Mouse (Mus musculus) cerebellum, adult 2 months (tissue): ENCODE data around the gene Il9r. TPM values are rescaled to one million over a fixed set of nuclear protein-coding genes. Genes with fewer than 3 reads are reported as not detected.
"Not testable (repeated sequence)": the region's sequence is repeated elsewhere in the genome, so short reads cannot be mapped to it uniquely, and the experiment has no call there.

Experiments
- DNase-seq, 2 experiments: peaks; one replicate each; pipeline ENCODE4 v3.0.0; 2021
- H3K27ac ChIP-seq: fragments of 200-500 bp; 2 replicates; pipeline ENCODE4 v1.5.1; 2012; ENCODE audit warnings: low read length, control low read depth, inconsistent platforms; ENCODE audit not compliant: insufficient read depth
- H3K27me3 ChIP-seq: fragments of 200-500 bp; 2 replicates; pipeline ENCODE4 v1.6.1; 2012; ENCODE audit warnings: inconsistent platforms, mild to moderate bottlenecking, low read length, moderate library complexity; ENCODE audit not compliant: control insufficient read depth, insufficient read depth
- H3K4me1 ChIP-seq: fragments of 200-500 bp; 2 replicates; pipeline ENCODE4 v1.6.1; 2011; ENCODE audit warnings: low read length; ENCODE audit not compliant: control insufficient read depth, insufficient read depth
- H3K4me3 ChIP-seq: fragments of 200-500 bp; replicated peaks from 2 replicates; pipeline ENCODE3; 2011; ENCODE audit warnings: mild to moderate bottlenecking, low read depth, low read length, control low read depth; ENCODE audit not compliant: insufficient read depth
- CTCF ChIP-seq: fragments of 200-500 bp; IDR thresholded peaks from 2 replicates; pipeline ENCODE4 v1.5.1; 2011; ENCODE audit warnings: low read depth, mild to moderate bottlenecking, control low read depth, low read length, moderate library complexity, borderline replicate concordance; ENCODE audit not compliant: insufficient read depth
- POLR2A ChIP-seq: fragments of 200-500 bp; IDR thresholded peaks from 2 replicates; pipeline ENCODE4 v1.6.1; 2011; ENCODE audit warnings: low read length, control low read depth, borderline replicate concordance; ENCODE audit not compliant: insufficient read depth
- WGBS: fragments of 180-500 bp; shearing (Covaris S2); methylation state at CpG from one replicate; pipeline ENCODE4 v1.1.7; 2018; 5-methylcytosine and 5-hydroxymethylcytosine counted together
- polyA plus RNA-seq: library from polyadenylated mRNA; depleted of rRNA; stranded (reverse); fragments of >200 nt; gene quantifications from 2 replicates; pipeline ENCODE4 v1.2.3, GENCODE M21; 2012

Il9r gene
- polyA plus RNA-seq, 1 experiment: not detected

- TF ChIP-seq CTCF (no peak), POLR2A (no peak)
- H3K27me3 ChIP-seq: no peaks in the 10 kb centered on the region
- no peak overlapping the region for H3K27ac ChIP-seq
- 74% methylated on average over 10 of the region's 10 CpGs for WGBS
- H3K4me3 ChIP-seq: no peak overlapping the region
- peaks cover 11% of the 10 kb centered on the region for H3K4me1 ChIP-seq
- DNase-seq: no peak
Measured at GRCm38 (mm10) chr11:32219287-32219686, 19.2 kb upstream of the Il9r start.

- TF ChIP-seq CTCF: no peak
- TF ChIP-seq POLR2A: no peak
- no peak overlapping the region for H3K27ac ChIP-seq
- 70% methylated on average over 6 of the region's 6 CpGs for WGBS
- H3K4me1 ChIP-seq: peaks cover 11% of the 10 kb centered on the region
- H3K27me3 ChIP-seq: no peaks in the 10 kb centered on the region
- no peak overlapping the region for H3K4me3 ChIP-seq
- no peak for DNase-seq
Measured at GRCm38 (mm10) chr11:32218501-32219050, 18.5 kb upstream of the Il9r start.

DNA sequence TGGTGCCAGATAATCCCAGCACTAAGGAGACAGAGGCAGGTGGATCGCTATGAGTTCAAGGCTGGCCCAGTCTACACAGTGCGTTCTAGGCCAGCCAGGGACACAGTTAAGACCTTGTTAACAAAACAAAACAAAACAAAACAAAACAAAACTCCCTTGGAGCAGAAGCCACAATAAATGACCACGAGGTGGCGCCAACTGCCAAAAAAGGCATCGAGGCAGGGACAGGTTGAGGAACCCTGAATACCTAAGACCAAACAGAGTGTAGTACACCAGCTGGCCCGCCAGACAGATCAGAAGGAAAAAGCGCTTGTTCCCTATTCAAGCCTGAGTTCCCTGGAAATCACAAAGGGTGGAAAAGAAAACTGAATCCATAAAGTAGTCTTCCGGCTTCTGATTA lies 16.8 kb upstream of the Il9r start:
- Histone ChIP-seq H3K4me1 (0 out of 2 replicates have a peak, but pooled peaks cover 3% of the 10 kb centered on the region), H3K27ac (no peak overlapping the region), H3K27me3 (no peaks in the 10 kb centered on the region), H3K4me3 (no peak overlapping the region)
- WGBS: 19% methylated on average over 8 of the region's 8 CpGs
- TF ChIP-seq CTCF (peak; percentile 93), POLR2A (no peak)
- DNase-seq: peak; percentile 73 to 81

- Histone ChIP-seq H3K4me3 (no peak overlapping the region), H3K27ac (no peak overlapping the region), H3K27me3 (no peaks in the 10 kb centered on the region), H3K4me1 (0 out of 2 replicates have a peak, but pooled peaks cover 3% of the 10 kb centered on the region)
- no peak for DNase-seq
- TF ChIP-seq CTCF (no peak), POLR2A (no peak)
- WGBS: 91% methylated on average over 18 of the region's 18 CpGs
Measured at GRCm38 (mm10) chr11:32215372-32216162, 15.5 kb upstream of the Il9r start.

DNA sequence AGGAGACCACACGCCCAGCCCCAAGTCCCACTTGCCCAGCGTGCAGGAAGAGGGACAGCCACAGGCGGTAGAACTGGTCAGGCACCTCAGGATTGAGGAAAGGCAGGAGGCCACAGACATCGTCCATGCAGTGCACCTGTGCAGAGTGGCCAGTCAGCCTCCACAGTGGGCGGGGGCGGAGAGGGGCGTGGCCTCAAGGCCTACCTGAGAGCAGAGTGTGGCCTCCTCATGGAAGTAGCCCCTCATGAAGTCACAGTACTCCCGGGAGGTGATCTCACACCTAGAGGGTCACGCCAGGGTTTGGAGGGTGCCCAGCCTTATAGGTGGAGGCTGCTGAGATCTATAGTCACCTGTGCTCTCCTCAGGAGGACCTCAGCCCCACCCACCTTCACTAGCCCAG lies 10.5 kb upstream of the Il9r start:
- Histone ChIP-seq H3K4me3 (no peak overlapping the region), H3K27me3 (no peaks in the 10 kb centered on the region), H3K4me1 (no peaks in the 10 kb centered on the region), H3K27ac (no peak overlapping the region)
- 83% methylated on average over 9 of the region's 9 CpGs for WGBS
- TF ChIP-seq CTCF (no peak), POLR2A (no peak)
- no peak for DNase-seq

DNA sequence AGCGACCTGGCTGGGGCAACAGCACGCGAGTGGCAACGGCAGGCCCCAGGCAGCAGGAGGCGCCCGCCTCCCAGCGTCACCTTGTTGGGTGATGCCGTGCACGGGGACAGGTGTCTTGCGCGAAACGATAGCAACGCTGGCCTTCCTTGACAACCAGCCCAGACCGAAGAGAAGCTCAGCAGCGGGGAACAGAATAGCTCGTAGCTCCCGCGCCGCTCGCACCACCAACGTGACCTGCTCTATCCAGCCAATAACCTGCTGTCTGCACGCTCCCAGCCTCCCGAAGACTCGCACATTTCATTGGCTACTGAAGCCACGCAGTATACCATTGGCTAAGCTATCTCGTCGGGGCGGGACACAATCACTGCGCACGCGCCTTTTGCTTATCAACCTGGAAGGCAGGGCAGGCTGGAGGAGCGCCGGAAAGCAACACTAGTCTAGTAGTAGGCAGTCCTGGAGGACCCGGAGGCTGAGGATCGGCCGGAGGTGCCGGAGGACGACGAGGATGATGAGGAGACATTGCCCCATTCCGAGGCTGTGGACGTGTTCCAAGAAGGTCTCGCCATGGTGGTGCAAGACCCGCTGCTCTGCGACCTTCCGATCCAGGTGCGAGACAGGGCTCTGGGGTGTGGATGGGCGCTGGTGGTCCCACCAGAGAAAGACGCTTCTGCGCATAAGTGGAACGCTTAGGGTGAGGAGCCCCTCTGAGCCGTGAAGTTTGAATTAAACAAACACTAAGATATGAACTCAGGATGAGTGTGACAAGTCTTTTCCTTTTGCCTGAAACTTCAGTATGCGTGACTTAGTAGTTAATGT lies 5.2 kb upstream of the Il9r start, which contains the start of gene Snrnp25:
TSS of gene Snrnp25 (plus strand) at position 358 of the 816 bp plus-strand sequence.
- peak; percentile 38 for TF ChIP-seq CTCF
- TF ChIP-seq POLR2A: peak; percentile 81; the same call in 1 of the 2 replicates
- no peaks in the 10 kb centered on the region for H3K4me1 ChIP-seq
- no peak within 1 kb of the TSS for H3K27ac ChIP-seq
- H3K27me3 ChIP-seq: no peaks in the 10 kb centered on the region
- H3K4me3 ChIP-seq: peak within 1 kb of the TSS; percentile 79
- under 1% methylated on average over 52 of the region's 52 CpGs for WGBS
- peak; percentile 96 to 97 for DNase-seq

GRCm38 (mm10) chr11:32201922-32202685 lies 2.0 kb upstream of the Il9r start:
- Histone ChIP-seq H3K27ac (no peak overlapping the region), H3K4me3 (no peak overlapping the region), H3K4me1 (no peaks in the 10 kb centered on the region), H3K27me3 (no peaks in the 10 kb centered on the region)
- DNase-seq: no peak
- no peak for TF ChIP-seq CTCF
- TF ChIP-seq POLR2A: no peak
- 76% methylated on average over 11 of the region's 11 CpGs for WGBS

DNA sequence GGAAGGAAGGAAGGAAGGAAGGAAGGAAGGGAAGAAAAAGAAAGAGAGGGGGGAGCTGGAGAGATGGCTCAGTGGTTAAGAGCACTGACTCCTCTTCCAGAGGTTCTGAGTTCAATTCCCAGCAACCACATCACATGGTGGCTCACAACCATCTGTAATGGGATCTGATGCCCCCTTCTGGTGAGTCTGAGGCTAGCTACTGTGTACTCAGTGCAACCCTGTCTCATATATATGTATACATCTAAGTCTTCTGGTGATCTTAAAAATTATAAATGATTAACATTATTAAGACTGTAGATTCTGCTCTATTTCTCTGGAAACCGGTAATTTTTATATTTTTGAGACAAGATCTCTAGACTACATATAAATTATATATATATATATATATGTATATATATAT lies 913 bp upstream of the Il9r start:
- WGBS: 69% methylated on average over 1 of the region's 1 CpGs
- H3K4me3 ChIP-seq, H3K4me1 ChIP-seq, DNase-seq, H3K27me3 ChIP-seq, H3K27ac ChIP-seq: not testable (repeated sequence)
